Mouse (Mus musculus): ENCODE measurements around the gene Mlycd.

Gene Mlycd

GRCm38 (mm10) chr8:119403912-119404311, 9.2 kb downstream of the Mlycd start:
- no peak for DNase-seq (ENCODE audit: low spot score in 2 of 2)

DNA sequence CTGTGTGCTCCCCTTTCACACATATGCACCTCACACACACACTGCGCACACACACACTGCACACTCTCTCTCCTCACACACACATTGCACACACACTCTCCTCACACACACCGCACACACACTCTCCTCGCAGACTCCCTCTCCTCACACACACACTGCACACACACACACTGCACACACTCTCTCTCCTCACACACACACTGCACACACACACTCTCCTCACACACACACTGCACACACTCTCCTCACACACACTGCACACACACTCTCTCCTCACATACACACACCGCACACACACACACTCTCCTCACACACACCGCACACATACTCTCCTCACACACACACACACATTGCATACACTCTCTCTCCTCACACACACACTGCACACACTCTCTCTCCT, 10.0 kb downstream of the Mlycd start:
- DNase-seq (ENCODE audit: low spot score in 2 of 2): no peak

DNA sequence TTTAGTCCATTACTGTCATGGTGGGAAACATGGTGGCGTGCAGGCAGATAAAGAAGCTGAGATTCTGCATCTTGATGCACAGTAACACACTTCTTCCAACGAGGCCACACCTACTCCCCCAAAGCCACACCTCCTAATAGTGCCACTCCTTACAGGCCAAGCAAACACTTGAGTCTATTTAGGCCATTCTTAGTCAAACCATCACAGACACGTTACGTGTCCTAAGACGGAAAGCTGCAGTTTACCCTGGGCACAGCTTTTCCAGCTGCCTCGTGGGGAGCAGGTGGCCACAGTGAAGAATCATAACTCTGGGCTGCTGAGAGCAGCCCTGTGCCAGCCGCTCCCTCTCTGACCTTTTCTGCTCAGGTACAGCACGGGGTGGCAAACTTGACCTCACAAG, 13.6 kb downstream of the Mlycd start:
- no peak for DNase-seq (ENCODE audit: low spot score in 2 of 2)

DNA sequence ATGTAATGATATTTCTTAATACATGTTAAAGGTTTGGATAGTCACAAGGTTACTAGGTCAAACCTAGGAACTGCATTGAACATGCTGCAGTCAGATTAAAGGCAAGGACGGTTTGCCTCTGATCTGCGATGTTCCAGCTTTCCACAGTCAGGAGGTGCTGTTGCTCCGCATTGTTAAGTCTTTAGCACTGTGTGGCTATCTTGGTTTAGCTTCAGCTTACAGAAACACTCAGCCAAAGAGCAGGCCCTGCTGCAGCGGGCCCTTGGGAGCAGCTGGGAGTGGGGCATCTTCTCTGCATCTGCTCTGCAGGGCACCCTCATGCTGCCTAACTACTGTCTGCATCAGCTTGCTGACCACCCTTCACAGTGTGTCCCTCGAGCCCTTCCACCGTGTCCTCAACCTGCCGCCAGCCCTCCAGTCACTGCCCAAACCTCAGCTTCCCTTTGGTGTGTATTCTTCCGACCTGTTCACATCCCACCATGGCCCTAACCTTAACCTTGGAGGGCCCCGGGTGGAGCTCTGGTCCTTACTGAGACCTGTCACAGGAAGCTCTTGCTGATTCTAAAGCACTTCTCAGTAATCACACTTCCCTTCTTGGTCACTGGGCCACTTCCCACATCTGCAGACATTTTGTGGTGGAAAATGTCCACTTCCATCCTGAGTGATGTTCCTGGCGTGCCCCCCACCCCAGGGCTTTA, 17.5 kb downstream of the Mlycd start:
- no peak for DNase-seq (ENCODE audit: low spot score in 2 of 2)

DNA sequence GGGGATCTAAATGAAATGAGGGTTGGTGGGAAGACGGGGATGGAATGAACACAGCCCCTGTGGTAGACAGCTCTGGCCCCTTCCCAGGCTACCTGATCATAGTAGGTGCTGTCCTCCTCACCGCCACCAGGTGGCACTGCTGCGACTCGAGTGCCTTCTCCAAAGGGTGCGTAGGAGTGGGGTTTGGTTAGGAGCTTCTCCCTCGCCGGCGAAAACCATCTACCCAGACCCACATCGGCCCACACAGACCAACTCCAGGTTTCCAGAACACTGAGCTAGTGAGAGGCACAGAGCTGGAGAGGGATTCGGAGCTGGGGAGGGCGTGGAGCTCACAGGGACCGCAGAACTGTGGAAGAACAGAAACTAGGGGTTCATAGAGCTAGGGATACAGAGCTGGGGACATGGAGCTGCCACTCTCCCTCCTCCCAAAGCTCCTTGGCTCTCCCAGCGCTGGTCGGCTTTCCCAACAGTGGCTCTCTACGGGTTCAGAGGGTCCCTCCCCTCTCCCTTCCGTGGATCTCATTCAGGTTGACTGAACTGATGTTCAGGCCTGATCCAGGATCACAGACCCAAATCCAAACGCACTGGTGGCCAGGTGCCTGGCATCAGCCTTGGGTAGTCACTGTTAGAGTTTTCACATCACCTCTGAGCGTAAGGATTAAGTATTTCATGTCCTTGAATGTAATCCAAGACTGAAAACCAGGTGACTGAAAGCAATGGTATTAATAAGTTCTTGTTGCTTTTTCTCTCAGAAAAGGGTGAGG, 18.2 kb downstream of the Mlycd start:
- peak; percentile 78 to 79 for DNase-seq (ENCODE audit: low spot score in 2 of 2)

DNA sequence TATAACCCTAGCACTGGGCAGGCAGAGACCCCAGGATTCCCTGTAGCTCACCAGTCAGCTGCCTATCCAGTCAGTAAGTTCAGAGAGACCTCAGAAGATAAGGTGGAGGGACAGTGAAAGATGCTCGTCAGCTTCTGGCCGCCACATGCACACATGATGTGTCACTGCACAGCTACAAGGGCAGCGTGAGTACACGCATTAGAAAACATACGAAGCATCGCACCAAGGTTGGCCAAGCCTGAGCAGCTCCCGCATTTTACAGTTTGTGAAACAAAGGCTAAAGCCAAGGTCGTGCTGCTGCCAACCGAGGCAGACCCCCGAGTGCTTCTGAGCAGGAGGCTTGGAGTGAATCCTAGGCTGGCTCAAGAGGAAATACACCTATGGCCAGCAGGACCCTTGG, 18.9 kb downstream of the Mlycd start:
- no peak for DNase-seq (ENCODE audit: low spot score in 2 of 2)

- no peak for DNase-seq (ENCODE audit: low spot score in 2 of 2)
These were observed 25.6 kb downstream of the Mlycd start for GRCm38 (mm10) chr8:119420318-119420717.

- no peak for DNase-seq (ENCODE audit: low spot score in 2 of 2)
These were observed 27.0 kb downstream of the Mlycd start for GRCm38 (mm10) chr8:119421603-119422122.

DNA sequence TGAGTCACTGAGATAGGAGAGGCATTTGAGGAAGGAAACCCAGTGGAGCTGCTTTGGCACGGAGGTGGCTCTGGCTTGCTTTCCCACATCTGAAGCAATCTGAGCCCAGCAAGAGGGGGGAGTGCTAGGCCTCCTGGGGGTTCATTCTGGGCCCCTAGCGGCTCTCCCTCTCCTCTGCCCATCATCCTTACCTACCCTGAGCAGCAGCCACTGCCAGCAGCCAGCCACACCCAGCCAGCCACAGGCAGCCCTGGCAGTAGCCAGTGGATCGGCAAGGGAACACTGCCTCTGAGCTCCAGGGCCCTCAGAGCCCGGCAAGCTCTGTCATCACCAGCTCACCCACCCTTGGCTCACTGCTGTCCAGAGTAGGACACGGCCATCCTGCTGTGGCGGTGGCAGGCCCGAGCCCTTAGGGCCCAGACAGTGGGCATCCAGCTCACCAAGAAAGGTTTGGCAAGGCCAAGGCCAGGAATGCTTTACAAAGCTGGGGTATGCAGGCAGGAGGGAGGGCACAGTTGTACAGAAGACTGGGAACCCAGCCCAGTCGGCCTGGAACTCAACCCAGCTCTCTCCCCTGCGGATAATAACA, 27.5 kb downstream of the Mlycd start:
- peak in 1 of 2 experiments; percentile 33 for DNase-seq (ENCODE audit: low spot score in 2 of 2)

- no peak for DNase-seq (ENCODE audit: low spot score in 2 of 2)
These were observed 29.0 kb downstream of the Mlycd start for GRCm38 (mm10) chr8:119423631-119424141.

- no peak for DNase-seq (ENCODE audit: low spot score in 2 of 2)
These were observed 29.6 kb downstream of the Mlycd start for GRCm38 (mm10) chr8:119424199-119424733.

DNA sequence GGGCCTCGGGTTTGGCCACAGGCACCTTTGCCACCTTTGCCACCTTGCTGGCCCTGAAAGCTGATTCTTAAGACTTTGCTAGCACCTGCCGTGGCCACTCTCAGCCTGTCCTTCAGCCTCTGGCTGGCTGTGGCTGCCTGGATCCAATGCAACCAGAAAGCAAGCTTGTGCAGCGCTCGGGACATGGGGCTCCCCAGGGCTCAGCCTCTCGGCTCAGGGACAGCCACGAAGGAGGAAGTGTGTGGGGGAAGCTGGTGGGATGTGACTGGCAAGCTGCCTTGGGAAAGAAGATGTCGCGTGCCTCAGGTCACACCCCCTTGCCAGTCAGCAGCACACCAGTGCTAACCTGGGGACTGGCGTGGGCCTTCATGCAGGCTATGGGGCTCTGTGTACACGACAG, 30.1 kb downstream of the Mlycd start:
- no peak for DNase-seq (ENCODE audit: low spot score in 2 of 2)

GRCm38 (mm10) chr8:119425533-119425932, 30.9 kb downstream of the Mlycd start:
- no peak for DNase-seq (ENCODE audit: low spot score in 2 of 2)

GRCm38 (mm10) chr8:119426069-119426735, 31.5 kb downstream of the Mlycd start:
- no peak for DNase-seq (ENCODE audit: low spot score in 2 of 2)

DNA sequence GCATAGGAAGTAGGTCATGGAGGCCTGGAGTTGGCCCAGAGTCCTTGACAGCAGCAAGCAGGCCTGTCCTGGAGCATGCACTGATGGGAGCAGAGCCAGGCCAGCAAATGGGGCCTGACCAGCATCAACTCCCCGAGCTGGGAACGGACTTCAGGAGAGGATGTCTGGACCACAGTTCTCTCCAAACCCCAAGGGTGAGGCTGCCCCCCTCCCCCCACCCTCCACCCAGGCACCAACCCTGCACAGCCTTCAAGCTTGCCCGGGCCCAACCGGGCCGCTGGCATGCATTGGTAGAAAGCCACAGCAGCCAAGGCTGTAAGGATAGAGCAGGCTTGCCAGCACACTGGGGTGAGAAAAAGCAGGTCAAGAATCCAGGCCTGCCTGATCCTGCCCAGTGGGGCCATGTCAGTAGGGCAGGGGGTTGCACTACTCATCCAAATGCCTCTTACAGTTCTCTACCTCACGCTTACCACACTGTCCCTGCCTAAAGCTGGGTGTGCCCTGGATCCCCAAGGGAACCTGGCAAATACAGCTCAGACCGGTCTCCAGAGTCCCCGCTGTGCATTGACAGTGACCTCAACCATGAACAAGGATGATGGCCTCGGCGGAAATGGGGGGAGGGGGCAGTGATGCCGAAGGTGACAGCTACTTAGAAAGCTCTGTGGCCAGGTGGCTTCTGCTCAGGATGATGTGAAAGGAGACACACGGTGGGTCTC, 33.1 kb downstream of the Mlycd start:
- no peak for DNase-seq (ENCODE audit: low spot score in 2 of 2)

GRCm38 (mm10) chr8:119428350-119428740, 33.7 kb downstream of the Mlycd start:
- no peak for DNase-seq (ENCODE audit: low spot score in 2 of 2)

GRCm38 (mm10) chr8:119428766-119429327, 34.2 kb downstream of the Mlycd start:
- DNase-seq (ENCODE audit: low spot score in 2 of 2): no peak

GRCm38 (mm10) chr8:119429552-119429951, 34.9 kb downstream of the Mlycd start:
- DNase-seq (ENCODE audit: low spot score in 2 of 2): no peak

DNA sequence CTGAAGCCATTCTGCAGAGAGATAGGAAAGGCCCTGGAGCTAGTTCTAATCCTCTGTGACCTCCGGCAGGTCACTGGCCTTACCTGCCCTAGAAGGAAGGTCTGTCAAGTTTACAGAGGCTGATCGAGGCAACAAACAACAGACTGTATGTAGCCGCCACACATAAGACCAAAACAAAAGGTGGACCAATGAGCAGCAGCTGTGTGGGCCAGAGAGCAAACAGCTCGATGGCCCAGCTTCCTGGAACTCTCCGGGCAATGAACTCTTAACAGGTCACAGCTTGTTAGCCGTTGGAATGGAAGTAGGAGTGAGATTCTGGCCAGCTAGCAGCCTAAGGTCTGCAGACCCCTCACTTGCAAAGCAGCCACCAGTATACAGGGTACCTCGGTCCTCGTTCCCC, 35.6 kb downstream of the Mlycd start:
- no peak for DNase-seq (ENCODE audit: low spot score in 2 of 2)

DNA sequence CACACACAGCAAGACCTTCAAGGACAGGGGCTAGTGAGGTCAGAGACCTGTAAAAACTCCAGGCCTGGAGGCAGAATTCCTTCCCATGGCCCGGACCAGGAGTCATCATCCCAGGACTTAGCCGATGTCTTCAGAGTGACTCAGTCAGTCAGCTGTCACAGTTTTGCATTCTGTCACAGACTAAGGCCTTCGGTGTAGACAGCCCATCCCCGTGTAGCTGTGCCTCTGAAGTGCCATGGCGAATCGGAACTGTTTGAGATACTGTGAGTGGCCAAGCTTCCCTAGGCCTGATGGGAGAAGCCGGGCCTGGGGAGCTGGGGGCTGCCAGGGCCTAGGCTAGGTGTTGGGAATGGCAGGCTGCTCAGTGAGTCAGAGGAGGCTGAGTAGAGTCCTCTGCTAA, 36.0 kb downstream of the Mlycd start:
- DNase-seq (ENCODE audit: low spot score in 2 of 2): no peak

DNA sequence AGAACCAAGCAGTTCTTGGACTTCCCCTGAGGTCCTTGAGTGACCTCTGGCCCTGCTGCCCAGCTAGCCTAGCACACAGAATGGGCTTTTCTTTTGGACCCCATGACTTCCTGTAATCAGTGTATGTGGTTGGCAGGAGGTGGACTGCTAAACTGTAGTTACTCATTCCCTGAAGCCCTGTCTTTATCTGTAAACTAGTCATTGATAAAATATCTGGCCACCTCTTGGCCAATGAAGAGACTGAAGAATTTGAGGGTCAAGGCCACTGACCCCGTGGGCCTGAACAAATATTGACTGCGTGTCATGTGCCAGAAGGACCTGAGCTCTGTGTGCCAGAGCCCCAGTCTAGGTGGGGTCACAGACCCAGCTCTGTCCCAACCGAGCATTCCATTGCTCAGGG, 37.7 kb downstream of the Mlycd start:
- no peak for DNase-seq (ENCODE audit: low spot score in 2 of 2)

Data from frontal cortex, postnatal 36 days (tissue).